Comparison of ENCODE assay signal across 11 mouse cellular contexts in the genomic region with DNA sequence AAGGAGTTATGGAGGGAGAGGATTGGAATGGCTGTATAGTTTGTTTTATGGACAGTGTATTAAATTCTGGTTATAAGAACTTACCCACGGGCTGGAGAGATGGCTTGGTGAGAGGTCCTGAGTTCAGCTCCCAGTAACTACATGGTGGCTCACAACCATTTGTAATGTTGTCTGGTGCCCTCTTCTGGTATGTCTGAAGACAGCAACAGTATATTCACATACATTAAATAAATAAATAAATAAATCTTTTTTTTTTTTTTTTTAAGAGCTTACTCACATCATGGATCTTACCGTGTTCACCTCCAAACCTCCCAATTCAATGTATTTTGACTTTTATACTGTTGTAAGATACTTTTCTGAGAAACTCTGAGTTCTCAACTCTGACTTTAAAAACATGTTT.
A peak's percentile ranks its signal among the peaks of the same experiment; 100 is the strongest.
DNase-seq lines count a peak whose midpoint lies in the region; TF ChIP-seq lines count a peak whose summit lies in the region.
"Had no signal": no experiment of that assay in that cellular context is flagged by ENCODE, and none has a peak within 500 bp of the region (broad histone marks: within the 10 kb centered on the region; RNA-seq: fewer than 3 reads in every experiment).

No protein-coding gene starts in this region.

- intact Hi-C loops in left cerebral cortex, adult 2 months (cut with DNase I) = no loop called here
- intact Hi-C loops in left cerebral cortex, postnatal 4 days (cut with DNase I) = no loop called here

- no peaks in the 10 kb centered on the region for H3K4me1 ChIP-seq in ES-E14 (ENCODE audit: control insufficient read depth in 2 of 2, insufficient read depth in 2 of 2, low read length in 2 of 2, poor library complexity in 1 of 2)
- H3K4me1 ChIP-seq: hindbrain, embryonic 12.5 days had no signal

- peak; percentile 16 for DNase-seq in embryo, embryonic 10 days (ENCODE audit: low spot score)
- no peak for DNase-seq in embryo, embryonic 9.5 days (ENCODE audit: extremely low spot score)
- no peak for DNase-seq in left cerebral cortex, adult 2 months (ENCODE audit: extremely low spot score in 1 of 2, low spot score in 2 of 2)
- DNase-seq in left cerebral cortex, postnatal 4 days = no peak
- peak; percentile 8 for DNase-seq in ES-E14 (ENCODE audit: low read depth, low spot score)
- peak; percentile 4 for DNase-seq in embryo, embryonic 11.5 days (ENCODE audit: low read depth, low spot score)
- no peak for DNase-seq in adrenal gland, adult 2 months
- no peak for DNase-seq in right cerebral cortex, postnatal 36 days (ENCODE audit: low spot score in 2 of 2)
- DNase-seq: kidney, postnatal 14 days; right cerebral cortex, adult 18-20 months had no signal

- no peak overlapping the region for H3K9ac ChIP-seq in ES-E14 (ENCODE audit: insufficient read depth, low read depth, low read length, poor library complexity, severe bottlenecking)
- H3K9ac ChIP-seq: hindbrain, embryonic 12.5 days had no signal

- H3K4me3 ChIP-seq in left cerebral cortex, adult 2 months = no peak overlapping the region
- no peak overlapping the region for H3K4me3 ChIP-seq in ES-E14 (ENCODE audit: insufficient read depth in 1 of 2, low read depth in 1 of 2, low read length in 2 of 2, poor library complexity in 1 of 2, severe bottlenecking in 1 of 2)
- H3K4me3 ChIP-seq: hindbrain, embryonic 12.5 days had no signal

- peak; percentile 42 for TF ChIP-seq CTCF in left cerebral cortex, adult 2 months (IDR thresholded peaks at IDR 0.05)

- in situ Hi-C loops in ES-E14 (cut with MboI; ENCODE audit: low sequenced_read_pairs in 2 of 2, unreplicated experiment in 2 of 2) = no loop called here

- H3K9me3 ChIP-seq in ES-E14 (ENCODE audit: control insufficient read depth, insufficient read depth, low read depth, low read length) = no peaks in the 10 kb centered on the region
- H3K9me3 ChIP-seq: hindbrain, embryonic 12.5 days had no signal

- no peak overlapping the region for H3K27ac ChIP-seq in left cerebral cortex, adult 2 months
- H3K27ac ChIP-seq in ES-E14 (ENCODE audit: insufficient read depth, low read depth, low read length, poor library complexity, severe bottlenecking) = no peak overlapping the region
- H3K27ac ChIP-seq: hindbrain, embryonic 12.5 days had no signal

- no peaks in the 10 kb centered on the region for H3K36me3 ChIP-seq in ES-E14 (ENCODE audit: control insufficient read depth, insufficient read depth, low read length, poor library complexity, severe bottlenecking)
- H3K36me3 ChIP-seq: hindbrain, embryonic 12.5 days had no signal

TF ChIP-seq in ES-E14, 5 proteins besides CTCF, POLR2A, EP300 and RAD21:
- TF ChIP-seq CHD2 (IDR thresholded peaks at IDR 0.05; ENCODE audit: low read depth, low read length) (no peak), ZNF384 (IDR thresholded peaks at IDR 0.05; ENCODE audit: low read depth, low read length) (peak; percentile 87; the same call in 1 of the 2 replicates)
TF ChIP-seq in ES-E14: peak in this region for 1.

Comparison
In these comparisons a context has a peak if more than half of its experiments do, and no peak if none do; other contexts are left out.
1. DNase-seq: peak in embryo, embryonic 10 days (single experiment), ES-E14 (single experiment) and embryo, embryonic 11.5 days (single experiment); none in embryo, embryonic 9.5 days (single experiment), left cerebral cortex, adult 2 months (0 of 2), left cerebral cortex, postnatal 4 days (single experiment), adrenal gland, adult 2 months (single experiment) and right cerebral cortex, postnatal 36 days (0 of 2).